Mouse (Mus musculus) olfactory bulb, adult 2 months (tissue): ENCODE results near the gene Zfhx3.

Experiments used
- CTCF ChIP-seq: fragments of 200-500 bp; IDR thresholded peaks from 2 replicates; pipeline ENCODE4 v1.5.1; 2012; ENCODE audit warnings: low read depth, mild to moderate bottlenecking, low read length, moderate library complexity; ENCODE audit not compliant: insufficient read depth
- POLR2A ChIP-seq: fragments of 200-500 bp; IDR thresholded peaks from 2 replicates; pipeline ENCODE4 v1.6.1; 2012; ENCODE audit warnings: mild to moderate bottlenecking, low read depth, low read length, moderate library complexity; ENCODE audit not compliant: insufficient read depth

DNA sequence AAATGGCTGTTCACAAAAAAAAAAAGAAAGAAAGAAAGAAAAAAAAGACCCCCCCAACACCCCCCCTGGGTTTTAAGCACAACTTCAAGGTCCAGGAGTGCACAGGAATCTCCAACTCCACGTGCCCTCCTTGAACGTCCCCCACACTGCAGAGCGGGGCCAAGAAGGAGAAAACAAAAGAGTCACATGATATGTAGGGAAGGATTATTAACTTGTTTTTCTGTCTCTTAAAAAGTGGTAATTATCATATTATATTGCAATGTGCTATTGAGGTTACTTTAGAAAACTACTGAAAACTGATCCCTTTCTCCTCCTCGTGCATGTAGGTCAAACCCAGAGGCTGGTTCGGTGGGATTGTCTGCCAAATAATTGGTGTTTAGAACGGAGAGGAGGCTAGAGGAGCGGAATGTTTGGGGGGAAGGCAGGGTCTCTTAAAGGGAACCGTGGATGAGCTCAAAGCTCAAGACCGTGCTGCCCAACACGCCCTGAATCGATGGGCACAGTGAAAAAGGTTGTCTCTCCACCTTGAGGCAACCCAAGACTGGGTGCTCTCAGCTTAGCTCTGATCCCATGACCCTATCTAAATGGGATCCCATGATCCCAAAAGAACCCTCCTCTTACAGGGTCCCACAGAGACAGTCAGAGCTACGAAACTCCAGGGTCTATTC lies 612.3 kb downstream of the Zfhx3 start:
- no peak for TF ChIP-seq CTCF
- no peak for TF ChIP-seq POLR2A
